Mouse (Mus musculus) testis, adult 2 months (tissue): ENCODE data around the gene Fsd1l.

Source experiments
- CTCF ChIP-seq: fragments of 200-500 bp; IDR thresholded peaks from 2 replicates; pipeline ENCODE4 v1.5.1; 2012; ENCODE audit warnings: low read depth, mild to moderate bottlenecking, inconsistent platforms, low read length, moderate library complexity; ENCODE audit not compliant: control insufficient read depth, insufficient read depth, insufficient replicate concordance
- POLR2A ChIP-seq: fragments of 200-500 bp; IDR thresholded peaks from 2 replicates; pipeline ENCODE4 v1.6.1; 2012; ENCODE audit warnings: low read depth, mild to moderate bottlenecking, inconsistent platforms, low read length, moderate library complexity; ENCODE audit not compliant: control insufficient read depth

DNA sequence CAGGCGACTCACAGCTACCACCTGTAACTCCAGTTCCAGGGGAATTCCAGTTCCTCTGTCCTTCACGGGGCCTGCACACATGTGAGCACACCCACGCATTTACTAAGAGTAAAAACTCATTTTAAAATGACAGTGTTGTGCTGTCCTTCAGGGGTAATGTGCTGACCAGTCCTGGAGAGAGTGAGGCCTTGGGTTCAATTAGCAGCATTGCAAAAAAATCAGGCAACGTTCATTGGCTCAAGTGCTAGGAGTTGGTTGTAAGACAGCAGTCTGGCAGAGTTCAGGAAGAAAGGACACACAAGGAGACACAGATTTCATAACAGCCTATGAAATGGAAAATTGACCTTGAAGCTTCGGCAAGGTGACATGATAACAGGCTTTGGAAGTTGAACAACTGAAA is 87.0 kb downstream of the Fsd1l start:
- TF ChIP-seq CTCF: no peak
- no peak for TF ChIP-seq POLR2A
